Mouse (Mus musculus) CH12.LX (cell line): ENCODE data around the gene Tex35. TPM values are rescaled to one million over a fixed set of nuclear protein-coding genes. Genes with fewer than 3 reads are reported as not detected.

Source experiments
- DNase-seq: peaks from one replicate; pipeline ENCODE4 v3.0.0-alpha.2; 2013; ENCODE audit errors: extremely low read depth
- H3K27ac ChIP-seq: 2 replicates; pipeline ENCODE4 v1.5.1; 2012; ENCODE audit warnings: low read depth, mild to moderate bottlenecking, control low read depth, moderate library complexity; ENCODE audit not compliant: insufficient read depth
- H3K27me3 ChIP-seq: replicated peaks from 2 replicates; pipeline ENCODE3; 2012; ENCODE audit warnings: inconsistent platforms
- H3K36me3 ChIP-seq, 2 experiments: replicated peaks in 1 of 2; 2 replicates each; pipeline versions ENCODE3 to v1.6.1; 2012; ENCODE audit warnings: inconsistent platforms in 1 of 2, low read length in 1 of 2, mild to moderate bottlenecking in 1 of 2, mixed read lengths in 1 of 2, moderate library complexity in 1 of 2; ENCODE audit not compliant: control insufficient read depth in 1 of 2, insufficient read depth in 1 of 2
- H3K4me1 ChIP-seq, 2 experiments: 2 replicates each; pipeline ENCODE4 v1.6.1; 2012; ENCODE audit warnings: inconsistent platforms in 1 of 2, moderate library complexity in 1 of 2; ENCODE audit not compliant: insufficient read depth in 2 of 2, control insufficient read depth in 1 of 2
- H3K4me2 ChIP-seq: 2 replicates; pipeline ENCODE4 v1.6.1; 2012; ENCODE audit warnings: low read depth, mild to moderate bottlenecking, control low read depth; ENCODE audit not compliant: poor library complexity, insufficient read depth, severe bottlenecking
- H3K4me3 ChIP-seq, 3 experiments: fragments of 150-350 bp in 1 of 3; sonication (generic) in 1 of 3; replicated peaks in 1 of 3; 2 replicates each; pipeline versions ENCODE3 to v1.5.1; 2011 to 2012; ENCODE audit warnings: low read depth in 2 of 3, low read length in 2 of 3, mild to moderate bottlenecking in 2 of 3, moderate library complexity in 2 of 3, control low read depth in 1 of 3, improper control_type of control experiment in 1 of 3, inconsistent platforms in 1 of 3, mixed read lengths in 1 of 3; ENCODE audit not compliant: poor library complexity in 1 of 3
- H3K79me2 ChIP-seq: replicated peaks from 2 replicates; pipeline ENCODE4 v1.6.1; 2012; ENCODE audit warnings: mild to moderate bottlenecking, moderate library complexity; ENCODE audit not compliant: control insufficient read depth, poor library complexity, insufficient read depth, severe bottlenecking; ENCODE audit errors: extremely low read depth
- H3K9ac ChIP-seq: 2 replicates; pipeline ENCODE4 v1.6.1; 2012; ENCODE audit warnings: low read depth, mild to moderate bottlenecking, control low read depth, moderate library complexity; ENCODE audit not compliant: insufficient read depth
- H3K9me3 ChIP-seq: replicated peaks from 2 replicates; pipeline ENCODE3; 2012; ENCODE audit warnings: low read length, inconsistent platforms, mixed read lengths
- BHLHE40 ChIP-seq: IDR thresholded peaks from 2 replicates; pipeline ENCODE4 v1.6.1; 2011; ENCODE audit warnings: mild to moderate bottlenecking, low read depth, low read length, improper control_type of control experiment
- CHD2 ChIP-seq: IDR thresholded peaks from 2 replicates; pipeline ENCODE4 v1.6.1; 2011; ENCODE audit warnings: low read length, improper control_type of control experiment
- E2F4 ChIP-seq: IDR thresholded peaks from 2 replicates; pipeline ENCODE4 v1.6.1; 2011; ENCODE audit warnings: low read depth, low read length, improper control_type of control experiment; ENCODE audit not compliant: insufficient replicate concordance
- EP300 ChIP-seq: IDR thresholded peaks from 2 replicates; pipeline ENCODE4 v1.6.1; 2011; ENCODE audit warnings: low read length, improper control_type of control experiment
- GABPA ChIP-seq: IDR thresholded peaks from 2 replicates; pipeline ENCODE4 v1.6.1; 2012; ENCODE audit warnings: low read depth, low read length, improper control_type of control experiment, inconsistent platforms; ENCODE audit not compliant: insufficient replicate concordance
- KAT2A ChIP-seq: IDR thresholded peaks from 2 replicates; pipeline ENCODE4 v1.6.1; 2012; ENCODE audit warnings: low read length, improper control_type of control experiment, inconsistent platforms; ENCODE audit not compliant: insufficient replicate concordance
- MXI1 ChIP-seq: IDR thresholded peaks from 2 replicates; pipeline ENCODE4 v1.6.1; 2011; ENCODE audit warnings: mild to moderate bottlenecking, low read depth, low read length, improper control_type of control experiment
- MYC ChIP-seq: IDR thresholded peaks from 2 replicates; pipeline ENCODE4 v1.6.1; 2011; ENCODE audit warnings: low read depth, mild to moderate bottlenecking, improper control_type of control experiment, low read length
- NRF1 ChIP-seq: IDR thresholded peaks from 2 replicates; pipeline ENCODE4 v1.6.1; 2014; ENCODE audit warnings: low read depth, mild to moderate bottlenecking, inconsistent platforms, low read length, improper control_type of control experiment, moderate library complexity
- POLR2AphosphoS2 ChIP-seq: IDR thresholded peaks from 2 replicates; pipeline ENCODE4 v1.6.1; 2011; ENCODE audit warnings: low read depth, low read length, improper control_type of control experiment
- RAD21 ChIP-seq: IDR thresholded peaks from 2 replicates; pipeline ENCODE4 v1.6.1; 2011; ENCODE audit warnings: low read depth, mild to moderate bottlenecking, low read length, improper control_type of control experiment, moderate library complexity
- SIN3A ChIP-seq: IDR thresholded peaks from 2 replicates; pipeline ENCODE4 v1.6.1; 2012; ENCODE audit warnings: low read length, improper control_type of control experiment, inconsistent platforms
- TCF12 ChIP-seq: IDR thresholded peaks from 2 replicates; pipeline ENCODE4 v1.6.1; 2014; ENCODE audit warnings: low read depth, mild to moderate bottlenecking, inconsistent platforms, low read length, improper control_type of control experiment
- UBTF ChIP-seq: IDR thresholded peaks from 2 replicates; pipeline ENCODE4 v1.6.1; 2012; ENCODE audit warnings: low read depth, mild to moderate bottlenecking, inconsistent platforms, low read length, improper control_type of control experiment, moderate library complexity
- USF2 ChIP-seq: conservative IDR thresholded peaks from 2 replicates; pipeline ENCODE4 v1.6.1; 2011; ENCODE audit warnings: low read depth, low read length, improper control_type of control experiment
- ZKSCAN1 ChIP-seq: IDR thresholded peaks from 2 replicates; pipeline ENCODE4 v1.6.1; 2012; ENCODE audit warnings: low read depth, inconsistent platforms, low read length, improper control_type of control experiment, borderline replicate concordance
- ZNF384 ChIP-seq: IDR thresholded peaks from 2 replicates; pipeline ENCODE4 v1.6.1; 2012; ENCODE audit warnings: low read depth, low read length, improper control_type of control experiment, inconsistent platforms
- dilution Hi-C: fragments of 300-500 bp; cut with MboI; formaldehyde crosslinking; loops from 2 replicates; pipeline ENCODE4 v1.14.3; 2020; ENCODE audit warnings: low sequenced_read_pairs; ENCODE audit not compliant: extremely low pct_unique_long_range_greater_than_20kb, extremely low pct_ligation_motif_present
- in situ Hi-C: fragments of 300-500 bp; cut with MboI; formaldehyde crosslinking; loops from 3 replicates; pipeline ENCODE4 v1.14.3; 2019; ENCODE audit warnings: low sequenced_read_pairs, low pct_ligation_motif_present, low pct_unique_long_range_greater_than_20kb, mixed read lengths
- polyA plus RNA-seq: library from polyadenylated mRNA; unstranded; fragments of >175 nt; gene quantifications from 2 replicates; pipeline ENCODE4 v1.2.1, GENCODE M21; 2012; ENCODE audit warnings: low read depth; ENCODE audit not compliant: insufficient read length
- total RNA-seq, 2 experiments: library from RNA; depleted of rRNA; stranded (reverse); fragments of 300-350 nt in 1 of 2; fragments of >200 nt in 1 of 2; gene quantifications; 2 replicates each; pipeline ENCODE4 v1.2.3; 2012 to 2014

Tex35 gene
- total and polyA plus RNA-seq, 3 experiments, result 0.87 to 3.3 (median 1.3) TPM

DNA sequence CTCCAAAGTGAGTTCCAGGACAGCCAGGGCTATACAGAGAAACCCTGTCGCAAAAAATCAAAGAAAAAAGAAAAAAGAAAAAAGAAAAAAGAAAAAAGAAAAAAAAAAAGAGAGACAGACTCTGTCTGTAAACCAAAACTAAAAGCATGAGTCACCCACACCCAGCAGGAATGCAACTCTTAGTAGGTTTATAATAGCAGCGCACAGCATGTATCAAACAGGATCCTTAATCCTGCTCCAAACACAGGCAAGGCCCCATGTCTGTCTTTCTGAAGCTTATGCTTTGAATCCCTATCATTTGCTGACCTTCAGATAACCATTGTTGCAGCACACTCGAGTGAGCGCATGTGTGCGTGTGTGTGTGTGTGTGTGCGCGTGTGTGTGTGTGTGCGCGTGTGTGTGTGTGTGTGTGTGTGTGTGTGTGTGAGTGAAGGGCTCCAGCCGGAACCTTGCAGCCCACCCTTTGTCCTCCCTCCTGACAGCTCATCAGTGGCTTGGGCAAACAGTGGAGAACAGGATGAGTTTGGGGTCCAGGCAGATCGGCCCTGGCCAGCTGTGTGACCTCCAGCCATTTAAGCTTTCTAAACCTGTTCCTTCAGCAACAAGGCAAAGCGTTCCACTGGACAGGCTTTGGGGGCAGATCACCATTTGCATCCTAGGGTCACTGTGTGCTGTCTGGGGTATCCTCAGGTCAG, 47.9 kb downstream of the Tex35 start:
- in situ Hi-C loops, result no loop called here
- H3K4me2 ChIP-seq, result no peak overlapping the region

DNA sequence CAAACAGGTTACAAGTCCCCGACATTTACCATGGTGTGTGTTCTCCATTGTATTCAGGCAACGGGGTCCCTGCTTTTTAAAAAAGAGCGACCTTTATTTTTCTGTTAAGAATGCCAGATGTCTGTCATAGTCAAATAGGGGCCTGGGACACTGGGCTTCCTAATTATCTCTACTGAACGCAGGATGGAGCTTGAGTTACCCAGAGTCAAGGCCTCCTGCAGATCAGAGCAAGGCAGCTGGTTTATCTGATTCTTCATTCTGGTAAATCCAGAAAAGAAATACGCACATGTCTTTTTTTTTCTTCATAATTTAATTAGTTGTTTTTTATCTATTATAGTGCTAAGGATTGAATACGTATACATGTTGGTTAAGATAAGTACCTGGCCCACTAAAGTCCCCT, 52.6 kb downstream of the Tex35 start:
- TF ChIP-seq UBTF (no peak), NRF1 (no peak), ZNF384 (no peak), TCF12 (no peak), ZKSCAN1 (no peak), MYC (no peak), E2F4 (no peak)
- no peak for DNase-seq
- dilution Hi-C loops, result no loop called here

More for the DNA sequence above, 47.9 kb downstream of the Tex35 start:
- dilution Hi-C loops, result no loop called here
- Histone ChIP-seq H3K36me3 (peaks cover 0 to 1% of the 10 kb centered on the region in 2 experiments), H3K9ac (no peak overlapping the region), H3K4me3 (no peak overlapping the region), H3K27ac (no peak overlapping the region), H3K27me3 (no peaks in the 10 kb centered on the region), H3K4me1 (peaks cover 33 to 53% of the 10 kb centered on the region in 2 experiments), H3K79me2 (no peaks in the 10 kb centered on the region), H3K9me3 (no peaks in the 10 kb centered on the region)
- TF ChIP-seq TCF12 (no peak), MXI1 (no peak), SIN3A (no peak), KAT2A (no peak), GABPA (no peak), RAD21 (no peak), BHLHE40 (no peak), USF2 (no peak), POLR2AphosphoS2 (no peak), CHD2 (no peak), ZKSCAN1 (no peak), EP300 (no peak)
- no peak for DNase-seq

More for the DNA sequence above, 52.6 kb downstream of the Tex35 start:
- Histone ChIP-seq H3K4me1 (peaks cover 13 to 33% of the 10 kb centered on the region in 2 experiments), H3K27me3 (no peaks in the 10 kb centered on the region), H3K4me2 (no peak overlapping the region), H3K36me3 (peaks cover 9 to 12% of the 10 kb centered on the region in 2 experiments), H3K79me2 (no peaks in the 10 kb centered on the region), H3K9ac (no peak overlapping the region), H3K9me3 (no peaks in the 10 kb centered on the region), H3K27ac (no peak overlapping the region), H3K4me3 (no peak overlapping the region)
- in situ Hi-C loops, result no loop called here
